Mouse (Mus musculus) stomach, postnatal 0 days (tissue): ENCODE data around the gene Egr4. TPM values are rescaled to one million over a fixed set of nuclear protein-coding genes. Genes with fewer than 3 reads are reported as not detected.

Experiments used
- ATAC-seq: fragments of 200-750 bp; cut with Nextera tagmentation; 2 replicates; pipeline ENCODE4 v1.8.0; 2017; ENCODE audit not compliant: low FRiP score, low TSS enrichment
- DNase-seq: peaks from one replicate; pipeline ENCODE4 v3.0.0-alpha.2; 2016; ENCODE audit warnings: low spot score
- H3K27ac ChIP-seq: fragments of 300-500 bp; sonication (generic); replicated peaks from 2 replicates; pipeline ENCODE4 v1.5.1; 2014; ENCODE audit warnings: mild to moderate bottlenecking, control low read depth
- H3K27me3 ChIP-seq: fragments of 300-500 bp; sonication (generic); 2 replicates; pipeline ENCODE4 v1.6.1; 2014; ENCODE audit warnings: low read length; ENCODE audit not compliant: control insufficient read depth, insufficient read depth
- H3K36me3 ChIP-seq: fragments of 300-500 bp; sonication (generic); 2 replicates; pipeline ENCODE4 v1.6.1; 2014; ENCODE audit warnings: low read length, mixed read lengths; ENCODE audit not compliant: control insufficient read depth, insufficient read depth
- H3K4me1 ChIP-seq: fragments of 300-500 bp; sonication (generic); replicated peaks from 2 replicates; pipeline ENCODE4 v1.6.1; 2014; ENCODE audit warnings: antibody characterized with exemption; ENCODE audit not compliant: control insufficient read depth, insufficient read depth
- H3K4me2 ChIP-seq: fragments of 300-500 bp; sonication (generic); replicated peaks from 2 replicates; pipeline ENCODE4 v1.6.1; 2014; ENCODE audit warnings: low read depth, mild to moderate bottlenecking, control low read depth, moderate library complexity
- H3K4me3 ChIP-seq: fragments of 300-500 bp; sonication (generic); 2 replicates; pipeline ENCODE4 v1.5.1; 2014; ENCODE audit warnings: low read depth, low read length, control low read depth
- H3K9ac ChIP-seq: fragments of 300-500 bp; sonication (generic); 2 replicates; pipeline ENCODE4 v1.6.1; 2014; ENCODE audit warnings: mild to moderate bottlenecking, low read length, control low read depth, mixed read lengths
- H3K9me3 ChIP-seq: fragments of 300-500 bp; sonication (generic); 2 replicates; pipeline ENCODE4 v1.6.1; 2016; ENCODE audit warnings: low read length; ENCODE audit not compliant: control insufficient read depth
- CTCF ChIP-seq: IDR thresholded peaks from 2 replicates; pipeline ENCODE4 v1.5.1; 2016; ENCODE audit warnings: antibody characterized with exemption, low read depth, mild to moderate bottlenecking, moderate library complexity
- EP300 ChIP-seq: optimal IDR thresholded peaks from 2 replicates; pipeline ENCODE3; 2016; ENCODE audit warnings: antibody characterized with exemption
- WGBS: fragments of 180-500 bp; shearing (Covaris S2); extraction: QIAGEN DNeasy Blood & Tissue Kit; methylation state at CpG from one replicate; pipeline ENCODE4 v1.1.7; 2014; 5-methylcytosine and 5-hydroxymethylcytosine counted together
- polyA plus RNA-seq: library from polyadenylated mRNA; unstranded; fragments of >200 nt; fragmentation: Nextera tagmentation; extraction: Ambion mirVana; gene quantifications from 2 replicates; pipeline ENCODE4 v1.2.1, GENCODE M21; 2015

The Egr4 gene
- polyA plus RNA-seq, 1 experiment from 2014 or later, result not detected

GRCm38 (mm10) chr6:85479979-85480378 is 33.4 kb downstream of the Egr4 start:
- no peak overlapping the region for H3K27ac ChIP-seq
- WGBS, result 83% methylated on average over 5 of the region's 5 CpGs
- no peaks in the 10 kb centered on the region for H3K9me3 ChIP-seq
- ATAC-seq (no peak), DNase-seq (no peak)
- H3K36me3 ChIP-seq, result no peaks in the 10 kb centered on the region
- peaks cover 4% of the 10 kb centered on the region; the same call in 1 of the 2 replicates for H3K4me1 ChIP-seq
- TF ChIP-seq CTCF, result no peak
- no peak for TF ChIP-seq EP300
- no peak overlapping the region for H3K4me2 ChIP-seq
- no peak overlapping the region for H3K4me3 ChIP-seq
- H3K9ac ChIP-seq, result no peak overlapping the region
- H3K27me3 ChIP-seq, result peaks cover 11% of the 10 kb centered on the region; the same call in 1 of the 2 replicates

GRCm38 (mm10) chr6:85478416-85478815 is 35.0 kb downstream of the Egr4 start:
- no peak overlapping the region for H3K27ac ChIP-seq
- no peaks in the 10 kb centered on the region for H3K27me3 ChIP-seq
- H3K9me3 ChIP-seq, result no peaks in the 10 kb centered on the region
- no peak overlapping the region for H3K4me3 ChIP-seq
- 46% methylated on average over 14 of the region's 14 CpGs for WGBS
- no peak overlapping the region for H3K4me2 ChIP-seq
- ATAC-seq (no peak), DNase-seq (no peak)
- TF ChIP-seq EP300 (no peak), CTCF (no peak)
- no peaks in the 10 kb centered on the region for H3K4me1 ChIP-seq
- H3K9ac ChIP-seq, result no peak overlapping the region
- no peaks in the 10 kb centered on the region for H3K36me3 ChIP-seq

GRCm38 (mm10) chr6:85477366-85477917 is 35.9 kb downstream of the Egr4 start:
- no peak overlapping the region for H3K9ac ChIP-seq
- no peak for DNase-seq
- 36% methylated on average over 10 of the region's 10 CpGs for WGBS
- H3K27me3 ChIP-seq, result no peaks in the 10 kb centered on the region
- ATAC-seq, result peak; percentile 33
- H3K4me3 ChIP-seq, result no peak overlapping the region
- no peak overlapping the region for H3K4me2 ChIP-seq
- no peaks in the 10 kb centered on the region for H3K4me1 ChIP-seq
- no peaks in the 10 kb centered on the region for H3K9me3 ChIP-seq
- no peaks in the 10 kb centered on the region for H3K36me3 ChIP-seq
- H3K27ac ChIP-seq, result no peak overlapping the region
- TF ChIP-seq EP300 (no peak), CTCF (peak; percentile 68)

- ATAC-seq (no peak), DNase-seq (no peak)
- WGBS, result 76% methylated on average over 3 of the region's 3 CpGs
- no peak for TF ChIP-seq EP300
- TF ChIP-seq CTCF, result no peak
- Histone ChIP-seq H3K27me3 (no peaks in the 10 kb centered on the region), H3K4me3 (no peak overlapping the region), H3K4me2 (no peak overlapping the region), H3K9ac (no peak overlapping the region), H3K36me3 (no peaks in the 10 kb centered on the region), H3K4me1 (no peaks in the 10 kb centered on the region), H3K9me3 (no peaks in the 10 kb centered on the region), H3K27ac (no peak overlapping the region)
Measured at GRCm38 (mm10) chr6:85475581-85475980, 37.8 kb downstream of the Egr4 start.

- H3K9ac ChIP-seq, result no peak overlapping the region
- no peaks in the 10 kb centered on the region for H3K9me3 ChIP-seq
- H3K36me3 ChIP-seq, result peaks cover 5% of the 10 kb centered on the region; the same call in 1 of the 2 replicates
- no peak overlapping the region for H3K4me2 ChIP-seq
- DNase-seq, result no peak
- H3K27me3 ChIP-seq, result no peaks in the 10 kb centered on the region
- no peak overlapping the region for H3K4me3 ChIP-seq
- no peak for ATAC-seq
- no peaks in the 10 kb centered on the region for H3K4me1 ChIP-seq
- H3K27ac ChIP-seq, result no peak overlapping the region
- no peak for TF ChIP-seq EP300
- no peak for TF ChIP-seq CTCF
- 62% methylated on average over 5 of the region's 5 CpGs for WGBS
Measured at GRCm38 (mm10) chr6:85472542-85472941, 40.8 kb downstream of the Egr4 start.

GRCm38 (mm10) chr6:85471962-85472361 is 41.4 kb downstream of the Egr4 start:
- peaks cover 11% of the 10 kb centered on the region; the same call in 1 of the 2 replicates for H3K36me3 ChIP-seq
- no peak overlapping the region for H3K27ac ChIP-seq
- H3K9ac ChIP-seq, result no peak overlapping the region
- H3K4me1 ChIP-seq, result no peaks in the 10 kb centered on the region
- H3K9me3 ChIP-seq, result no peaks in the 10 kb centered on the region
- 60% methylated on average over 8 of the region's 8 CpGs for WGBS
- H3K4me2 ChIP-seq, result no peak overlapping the region
- H3K4me3 ChIP-seq, result no peak overlapping the region
- DNase-seq (no peak), ATAC-seq (no peak)
- H3K27me3 ChIP-seq, result no peaks in the 10 kb centered on the region
- TF ChIP-seq EP300, result no peak
- TF ChIP-seq CTCF, result no peak
